Mouse (Mus musculus): Measurements from ENCODE around the gene Dst.

- TF ChIP-seq POLR2A (IDR thresholded peaks at IDR 0.05; ENCODE audit: insufficient read length, low read depth), result no peak
- no peak for TF ChIP-seq MYOG (IDR thresholded peaks at IDR 0.05; ENCODE audit: control insufficient read depth in 1 of 3, insufficient read depth in 1 of 3, insufficient read length in 2 of 3, low read depth in 2 of 3)
- TF ChIP-seq MYOD1 (IDR thresholded peaks at IDR 0.05; ENCODE audit: control insufficient read depth in 1 of 3, insufficient read length in 2 of 3, low read depth in 2 of 3), result no peak
- TF ChIP-seq POLR2AphosphoS2 (IDR thresholded peaks at IDR 0.05; ENCODE audit: insufficient read length, low read depth), result no peak
Measured at GRCm38 (mm10) chr1:34148039-34148438, 240.0 kb downstream of the Dst start.

Data from myocyte (in vitro differentiated cells).